Mouse (Mus musculus) naive thymus-derived CD4-positive, alpha-beta T cell, adult 5 months (primary cell): Measurements from ENCODE around the gene Cyp2s1. TPM values are rescaled to one million over a fixed set of nuclear protein-coding genes. Genes with fewer than 3 reads are reported as not detected.

Experiments
- polyA plus RNA-seq: library from polyadenylated mRNA; unstranded; fragments of 100-300 nt; shearing (Covaris generic); gene quantifications from one replicate; pipeline ENCODE4 v1.2.1, GENCODE M21; 2017

Cyp2s1 gene
- polyA plus RNA-seq: 14.6 TPM

GRCm38 (mm10) chr7:25816241-25816919 is at the start of gene Cyp2s1:
Gene Cyp2s1 (minus strand): TSS chr7:25816913.

GRCm38 (mm10) chr7:25788220-25789128 is 28.2 kb downstream of the Cyp2s1 start, which contains the start of gene Axl:
Gene Axl (minus strand): TSS chr7:25788705.

GRCm38 (mm10) chr7:25754738-25755467 is 61.8 kb downstream of the Cyp2s1 start, which contains the start of gene Hnrnpul1:
Gene Hnrnpul1 (minus strand): TSS chr7:25754757.

Other genes with a start within 250 kb of the Cyp2s1 start
- gene Erich4, start 201.0 kb downstream of the Cyp2s1 start, polyA plus RNA-seq: not detected
- gene Dmac2, start 197.5 kb downstream of the Cyp2s1 start, polyA plus RNA-seq: 91.4 TPM
- 0.49 TPM for gene B3gnt8, start 190.3 kb downstream of the Cyp2s1 start, polyA plus RNA-seq
- 36.7 TPM for gene Bckdha, start 157.9 kb downstream of the Cyp2s1 start, polyA plus RNA-seq
- 64.7 TPM for gene Exosc5, start 157.7 kb downstream of the Cyp2s1 start, polyA plus RNA-seq
- 2.7 TPM for gene Tmem91, start 141.7 kb downstream of the Cyp2s1 start, polyA plus RNA-seq
- gene B9d2, start 136.1 kb downstream of the Cyp2s1 start, polyA plus RNA-seq: 23.7 TPM
- gene Tgfb1, start 129.9 kb downstream of the Cyp2s1 start, polyA plus RNA-seq: 114 TPM
- gene Ccdc97, start 97.8 kb downstream of the Cyp2s1 start, polyA plus RNA-seq: 52.1 TPM
- gene Hnrnpul1, start 62.2 kb downstream of the Cyp2s1 start, polyA plus RNA-seq: 104 TPM
- 0.80 TPM for gene Axl, start 28.2 kb downstream of the Cyp2s1 start, polyA plus RNA-seq
- not detected for gene Cyp2b10, start 80.7 kb upstream of the Cyp2s1 start, polyA plus RNA-seq
- not detected for gene Cyp2b13, start 244.6 kb upstream of the Cyp2s1 start, polyA plus RNA-seq